Mouse (Mus musculus) embryonic facial prominence, embryonic 11.5 days (tissue): ENCODE measurements around the gene Tm2d3. TPM values are rescaled to one million over a fixed set of nuclear protein-coding genes. Genes with fewer than 3 reads are reported as not detected.

Source experiments
- polyA plus RNA-seq: library from polyadenylated mRNA; unstranded; fragments of >200 nt; fragmentation: Nextera tagmentation; extraction: Ambion mirVana; gene quantifications from 2 replicates; pipeline ENCODE4 v1.2.1, GENCODE M21; 2014

Gene Tm2d3
- polyA plus RNA-seq, 1 experiment from 2014 or later: 61.5 TPM

Other genes with a start within 250 kb of the Tm2d3 start
- 18.6 and 23.4 TPM in 2 replicates for gene Tjp1, start 163.4 kb upstream of the Tm2d3 start, polyA plus RNA-seq
- 10.4 and 13.0 TPM in 2 replicates for gene Tarsl2, start 46.3 kb upstream of the Tm2d3 start, polyA plus RNA-seq
- gene Pcsk6, start 170.6 kb downstream of the Tm2d3 start, polyA plus RNA-seq: 1.6 and 2.1 TPM in 2 replicates